ENCODE assay signal across 10 mouse cellular contexts in the genomic region with DNA sequence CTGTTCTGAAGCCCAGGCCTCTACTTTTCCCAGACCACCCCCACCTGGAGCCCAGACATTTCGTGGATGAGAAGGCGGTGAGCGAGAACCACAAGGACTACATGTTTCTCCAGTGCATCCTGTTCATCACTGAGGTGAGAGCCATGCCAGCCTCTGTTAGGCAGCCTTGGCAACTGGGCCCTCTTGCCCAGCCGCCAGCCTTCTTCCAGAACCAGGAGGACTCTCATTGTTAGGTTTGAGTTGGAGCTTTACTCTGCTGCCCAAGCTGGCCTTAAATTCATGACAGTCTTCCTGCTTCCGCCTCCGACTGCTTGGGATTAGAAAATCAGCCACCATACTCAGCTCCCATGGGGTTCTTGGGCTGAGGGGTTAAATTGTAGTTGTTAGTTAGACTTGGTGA. TPM values are rescaled to one million over a fixed set of nuclear protein-coding genes. Genes with fewer than 3 reads are reported as not detected.
A peak's percentile ranks its signal among the peaks of the same experiment; 100 is the strongest.
DNase-seq lines count a peak whose midpoint lies in the region; ATAC-seq and TF ChIP-seq lines count a peak whose summit lies in the region.
"Had no signal": no experiment of that assay in that cellular context is flagged by ENCODE, and none has a peak within 500 bp of the region (broad histone marks: within the 10 kb centered on the region; RNA-seq: fewer than 3 reads in every experiment).

No protein-coding gene starts in this region.

- no peak overlapping the region for H3K4me3 ChIP-seq in gastrocnemius, adult 2 months
- no peak overlapping the region for H3K4me3 ChIP-seq in lung, embryonic 14.5 days (ENCODE audit: low read depth, low read length)
- no peak overlapping the region for H3K4me3 ChIP-seq in hindbrain, postnatal 0 days (ENCODE audit: low read length)
- H3K4me3 ChIP-seq in midbrain, postnatal 0 days (ENCODE audit: low read depth, low read length) = no peak overlapping the region

- 79% methylated on average over 6 of the region's 6 CpGs for WGBS in lung, embryonic 14.5 days
- 77% methylated on average over 6 of the region's 6 CpGs for WGBS in hindbrain, postnatal 0 days
- WGBS in midbrain, postnatal 0 days = 90% methylated on average over 6 of the region's 6 CpGs

- H3K9me3 ChIP-seq in lung, embryonic 14.5 days (ENCODE audit: low read depth, low read length) = no peaks in the 10 kb centered on the region
- H3K9me3 ChIP-seq in hindbrain, postnatal 0 days (ENCODE audit: low read length) = no peaks in the 10 kb centered on the region
- no peaks in the 10 kb centered on the region for H3K9me3 ChIP-seq in midbrain, postnatal 0 days (ENCODE audit: low read length)

- peak overlapping the region; percentile 19 for H3K9ac ChIP-seq in lung, embryonic 14.5 days
- H3K9ac ChIP-seq in hindbrain, postnatal 0 days (replicated peaks; ENCODE audit: low read length) = no peak overlapping the region
- no peak overlapping the region for H3K9ac ChIP-seq in midbrain, postnatal 0 days (replicated peaks; ENCODE audit: low read length, poor library complexity, severe bottlenecking)

- no peak for TF ChIP-seq CTCF in gastrocnemius, adult 2 months (IDR thresholded peaks at IDR 0.05)
- no peak for TF ChIP-seq CTCF in lung, embryonic 14.5 days (IDR thresholded peaks at IDR 0.05; ENCODE audit: low read depth)
- TF ChIP-seq CTCF in hindbrain, postnatal 0 days (IDR thresholded peaks at IDR 0.05; ENCODE audit: low read depth) = no peak
- no peak for TF ChIP-seq CTCF in midbrain, postnatal 0 days (IDR thresholded peaks at IDR 0.05)

- H3K36me3 ChIP-seq in lung, embryonic 14.5 days (ENCODE audit: insufficient read depth) = peaks cover 67% of the 10 kb centered on the region
- peaks cover 23% of the 10 kb centered on the region for H3K36me3 ChIP-seq in hindbrain, postnatal 0 days (ENCODE audit: insufficient read depth, low read length)
- peaks cover 34% of the 10 kb centered on the region for H3K36me3 ChIP-seq in midbrain, postnatal 0 days (ENCODE audit: insufficient read depth, low read length)

- intact Hi-C loops in gastrocnemius, adult 2 months (cut with DNase I) = loop anchor here (1.0 to 5.0 kb wide), 4 partner anchors 31 to 493 kb away; a partner anchor contains a TSS

- no peak for ATAC-seq in lung, embryonic 14.5 days (ENCODE audit: insufficient read depth)
- ATAC-seq in hindbrain, postnatal 0 days = no peak
- no peak for ATAC-seq in midbrain, postnatal 0 days (ENCODE audit: low FRiP score)
- no peak for ATAC-seq in erythroblast, adult 5-6 weeks (replicated peaks; ENCODE audit: low FRiP score, poor library complexity, severe bottlenecking)

- no peak overlapping the region for H3K4me2 ChIP-seq in lung, embryonic 14.5 days
- no peak overlapping the region for H3K4me2 ChIP-seq in hindbrain, postnatal 0 days (ENCODE audit: low read depth, low read length)
- no peak overlapping the region for H3K4me2 ChIP-seq in midbrain, postnatal 0 days (ENCODE audit: low read depth, low read length, poor library complexity, severe bottlenecking)

- H3K4me1 ChIP-seq in lung, embryonic 14.5 days (ENCODE audit: insufficient read depth) = peaks cover 42% of the 10 kb centered on the region
- H3K4me1 ChIP-seq in hindbrain, postnatal 0 days (ENCODE audit: insufficient read depth, low read length) = peaks cover 21% of the 10 kb centered on the region
- peaks cover 15% of the 10 kb centered on the region; the same call in 1 of the 2 replicates for H3K4me1 ChIP-seq in midbrain, postnatal 0 days (ENCODE audit: insufficient read depth, low read length)

- peak overlapping the region; percentile 98 for H3K27ac ChIP-seq in gastrocnemius, adult 2 months
- H3K27ac ChIP-seq in lung, embryonic 14.5 days (ENCODE audit: low read depth) = peak overlapping the region; percentile 100
- peak overlapping the region; percentile 96; the same call in 1 of the 2 replicates for H3K27ac ChIP-seq in hindbrain, postnatal 0 days
- H3K27ac ChIP-seq in midbrain, postnatal 0 days (ENCODE audit: low read depth, low read length) = peak overlapping the region; percentile 78; the same call in 1 of the 2 replicates

- no peaks in the 10 kb centered on the region for H3K27me3 ChIP-seq in lung, embryonic 14.5 days (ENCODE audit: insufficient read depth, low read length)
- no peaks in the 10 kb centered on the region for H3K27me3 ChIP-seq in hindbrain, postnatal 0 days (ENCODE audit: insufficient read depth, low read length)
- H3K27me3 ChIP-seq in midbrain, postnatal 0 days (ENCODE audit: insufficient read depth, low read length) = no peaks in the 10 kb centered on the region

- DNase-seq in gastrocnemius, adult 2 months = no peak
- no peak for DNase-seq in gastrocnemius, adult 18-20 months (ENCODE audit: low spot score)
- no peak for DNase-seq in lung, embryonic 14.5 days
- DNase-seq in lung, postnatal 36 days = no peak
- DNase-seq in hindbrain, postnatal 0 days (ENCODE audit: low spot score) = no peak
- DNase-seq in midbrain, postnatal 0 days (ENCODE audit: low spot score) = no peak
- no peak for DNase-seq in left cerebral cortex, adult 18-20 months (ENCODE audit: low spot score in 2 of 2)
- DNase-seq: B cell, adult 2 months; layer of hippocampus, adult 9-11 months had no signal

RNA-seq across cellular contexts. Expression of a gene that starts 23.8 kb away (rescaled TPM):
- 10 to 100 TPM; 48.9 to 86.1 TPM for total RNA-seq in gastrocnemius, adult 2 months (2021)
- 10 to 100 TPM; 62.9 to 65.1 TPM for total RNA-seq in gastrocnemius, adult 18-20 months (2021)
- polyA plus RNA-seq in lung, embryonic 14.5 days (2014; fragmentation: Nextera tagmentation; extraction: Ambion mirVana) = 85.7 and 95.5 TPM in 2 replicates
- 140 and 156 TPM in 2 replicates for total RNA-seq in hindbrain, postnatal 0 days (2014; rRNA removed)
- 133 and 138 TPM in 2 replicates for polyA plus RNA-seq in hindbrain, postnatal 0 days (2015; fragmentation: Nextera tagmentation; extraction: Ambion mirVana)
- total RNA-seq in midbrain, postnatal 0 days (2014; rRNA removed) = 139 and 147 TPM in 2 replicates
- 138 and 141 TPM in 2 replicates for polyA plus RNA-seq in midbrain, postnatal 0 days (2015; fragmentation: Nextera tagmentation; extraction: Ambion mirVana)
- 100 to 1,000 TPM; 182 to 189 TPM for total RNA-seq in left cerebral cortex, adult 18-20 months (2021)
- total RNA-seq in erythroblast, adult 5-6 weeks (2015; ENCODE audit: low replicate concordance) = 121 and 149 TPM in 2 replicates
- total RNA-seq in erythroblast, adult 5-6 weeks (2017; ENCODE audit: low replicate concordance) = 118 and 183 TPM in 2 replicates

RNA-seq across cellular contexts. Expression of a gene that starts 24.0 kb away (rescaled TPM):
- 100 to 1,000 TPM; 362 to 422 TPM for total RNA-seq in gastrocnemius, adult 2 months (2021)
- total RNA-seq in gastrocnemius, adult 18-20 months (2021) = 100 to 1,000 TPM; 378 to 382 TPM
- 28.0 and 30.3 TPM in 2 replicates for polyA plus RNA-seq in lung, embryonic 14.5 days (2014; fragmentation: Nextera tagmentation; extraction: Ambion mirVana)
- 49.3 and 51.5 TPM in 2 replicates for total RNA-seq in hindbrain, postnatal 0 days (2014; rRNA removed)
- polyA plus RNA-seq in hindbrain, postnatal 0 days (2015; fragmentation: Nextera tagmentation; extraction: Ambion mirVana) = 26.0 and 27.6 TPM in 2 replicates
- total RNA-seq in midbrain, postnatal 0 days (2014; rRNA removed) = 32.6 and 38.0 TPM in 2 replicates
- 24.9 and 27.4 TPM in 2 replicates for polyA plus RNA-seq in midbrain, postnatal 0 days (2015; fragmentation: Nextera tagmentation; extraction: Ambion mirVana)
- total RNA-seq in left cerebral cortex, adult 18-20 months (2021) = 10 to 100 TPM; 53.7 to 57.3 TPM
- total RNA-seq in erythroblast, adult 5-6 weeks (2015; ENCODE audit: low replicate concordance) = 42.0 and 69.4 TPM in 2 replicates
- 51.8 and 55.1 TPM in 2 replicates for total RNA-seq in erythroblast, adult 5-6 weeks (2017; ENCODE audit: low replicate concordance)

RNA-seq across cellular contexts. Expression of a gene that starts 34.4 kb away (rescaled TPM):
- 1 to 10 TPM in 1 of 2 experiments, under 1 TPM in 1; 0.97 to 1.1 TPM for total RNA-seq in gastrocnemius, adult 2 months (2021)
- total RNA-seq in gastrocnemius, adult 18-20 months (2021) = 1 to 10 TPM; 1.0 to 1.7 TPM
- 4.7 and 4.9 TPM in 2 replicates for polyA plus RNA-seq in lung, embryonic 14.5 days (2014; fragmentation: Nextera tagmentation; extraction: Ambion mirVana)
- 26.5 and 30.2 TPM in 2 replicates for total RNA-seq in hindbrain, postnatal 0 days (2014; rRNA removed)
- polyA plus RNA-seq in hindbrain, postnatal 0 days (2015; fragmentation: Nextera tagmentation; extraction: Ambion mirVana) = 2.4 and 2.8 TPM in 2 replicates
- 23.6 and 28.2 TPM in 2 replicates for total RNA-seq in midbrain, postnatal 0 days (2014; rRNA removed)
- 2.6 and 3.2 TPM in 2 replicates for polyA plus RNA-seq in midbrain, postnatal 0 days (2015; fragmentation: Nextera tagmentation; extraction: Ambion mirVana)
- total RNA-seq in left cerebral cortex, adult 18-20 months (2021) = 10 to 100 TPM; 30.3 to 30.4 TPM
- total RNA-seq in erythroblast, adult 5-6 weeks (2015; ENCODE audit: low replicate concordance) = not detected in 2 replicates
- total RNA-seq in erythroblast, adult 5-6 weeks (2017; ENCODE audit: low replicate concordance) = not detected in 2 replicates

RNA-seq across cellular contexts. Expression of a gene that starts 47.6 kb away (rescaled TPM):
- total RNA-seq in gastrocnemius, adult 2 months (2021) = 1 to 10 TPM; 5.3 to 6.1 TPM
- total RNA-seq in gastrocnemius, adult 18-20 months (2021) = 1 to 10 TPM; 4.9 to 6.9 TPM
- 32.6 and 34.2 TPM in 2 replicates for polyA plus RNA-seq in lung, embryonic 14.5 days (2014; fragmentation: Nextera tagmentation; extraction: Ambion mirVana)
- 119 and 122 TPM in 2 replicates for total RNA-seq in hindbrain, postnatal 0 days (2014; rRNA removed)
- polyA plus RNA-seq in hindbrain, postnatal 0 days (2015; fragmentation: Nextera tagmentation; extraction: Ambion mirVana) = 48.2 and 49.4 TPM in 2 replicates
- total RNA-seq in midbrain, postnatal 0 days (2014; rRNA removed) = 96.2 and 103 TPM in 2 replicates
- 56.6 and 59.7 TPM in 2 replicates for polyA plus RNA-seq in midbrain, postnatal 0 days (2015; fragmentation: Nextera tagmentation; extraction: Ambion mirVana)
- total RNA-seq in left cerebral cortex, adult 18-20 months (2021) = 10 to 100 TPM; 24.2 to 27.5 TPM
- total RNA-seq in erythroblast, adult 5-6 weeks (2015; ENCODE audit: low replicate concordance) = 2.3 and 3.7 TPM in 2 replicates
- total RNA-seq in erythroblast, adult 5-6 weeks (2017; ENCODE audit: low replicate concordance) = 5.4 and 9.1 TPM in 2 replicates
